In the genomic region with DNA sequence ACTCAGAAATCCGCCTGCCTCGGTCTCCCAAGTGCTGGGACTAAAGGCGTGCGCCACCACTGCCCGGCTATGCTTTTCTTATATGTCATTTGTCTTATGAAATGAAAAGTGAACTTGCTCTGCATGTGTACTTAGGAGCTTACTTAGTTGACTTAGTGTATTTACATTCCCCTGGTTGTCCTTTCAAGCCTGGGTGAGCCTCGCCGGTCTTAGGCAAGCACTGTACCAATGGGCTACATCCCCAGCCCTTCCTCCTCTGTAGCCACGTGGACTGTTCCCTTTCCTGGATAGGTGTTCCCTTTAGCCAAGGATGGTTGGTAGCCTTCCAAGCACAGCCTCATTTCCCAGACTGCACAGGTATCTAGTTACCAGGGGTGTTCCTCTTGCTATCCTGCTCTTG, we compare ENCODE assay signal across 19 mouse cellular contexts. TPM values are rescaled to one million over a fixed set of nuclear protein-coding genes. Genes with fewer than 3 reads are reported as not detected.
A peak's percentile ranks its signal among the peaks of the same experiment; 100 is the strongest.
DNase-seq lines count a peak whose midpoint lies in the region; ATAC-seq lines count a peak whose summit lies in the region.
"Had no signal": no experiment of that assay in that cellular context is flagged by ENCODE, and none has a peak within 500 bp of the region (broad histone marks: within the 10 kb centered on the region; RNA-seq: fewer than 3 reads in every experiment).

No protein-coding gene starts in this region.

- H3K36me3 ChIP-seq in lung, embryonic 16.5 days (ENCODE audit: control insufficient read depth, insufficient read depth, low read length), result no peaks in the 10 kb centered on the region
- H3K36me3 ChIP-seq in forebrain, embryonic 15.5 days, result peaks cover 5% of the 10 kb centered on the region; the same call in 1 of the 2 replicates

- no peaks in the 10 kb centered on the region for H3K27me3 ChIP-seq in lung, embryonic 16.5 days (ENCODE audit: control insufficient read depth, insufficient read depth, low read depth, low read length)
- H3K27me3 ChIP-seq in forebrain, embryonic 15.5 days, result no peaks in the 10 kb centered on the region
- H3K27me3 ChIP-seq: forebrain, embryonic 13.5 days; neural tube, embryonic 12.5 days had no signal

- H3K4me2 ChIP-seq in lung, embryonic 16.5 days (ENCODE audit: low read depth, low read length), result no peak overlapping the region
- no peak overlapping the region for H3K4me2 ChIP-seq in forebrain, embryonic 15.5 days (replicated peaks)
- H3K4me2 ChIP-seq: forebrain, embryonic 13.5 days; midbrain, embryonic 11.5 days; neural tube, embryonic 12.5 days had no signal

- H3K4me3 ChIP-seq in lung, embryonic 16.5 days (ENCODE audit: low read length), result no peak overlapping the region
- no peak overlapping the region for H3K4me3 ChIP-seq in forebrain, embryonic 15.5 days
- H3K4me3 ChIP-seq: forebrain, embryonic 13.5 days; layer of hippocampus, adult 2 months; neural tube, embryonic 12.5 days had no signal

- no peak overlapping the region for H3K9ac ChIP-seq in lung, embryonic 16.5 days (ENCODE audit: low read length)
- no peak overlapping the region for H3K9ac ChIP-seq in forebrain, embryonic 15.5 days (replicated peaks)
- H3K9ac ChIP-seq: forebrain, embryonic 13.5 days; neural tube, embryonic 12.5 days had no signal

- whole genome bisulfite sequencing in large intestine, adult 2 months, result 37% methylated on average over 8 of the region's 8 CpGs
- WGBS in lung, embryonic 16.5 days, result 48% methylated on average over 8 of the region's 8 CpGs
- WGBS in forebrain, embryonic 15.5 days, result 87% methylated on average over 8 of the region's 8 CpGs

- peak; percentile 66 for DNase-seq in urinary bladder, postnatal 14 days (ENCODE audit: low spot score)
- DNase-seq in urinary bladder, postnatal 10 days (ENCODE audit: low spot score), result no peak
- DNase-seq in large intestine, adult 2 months (ENCODE audit: low read depth, low spot score), result peak; percentile 37
- no peak for DNase-seq in right cerebral cortex, postnatal 4 days
- no peak for DNase-seq in layer of hippocampus, adult 9-10 months (ENCODE audit: low spot score)
- DNase-seq: cerebellum, adult 9-10 months; heart, adult 18-20 months; heart, postnatal 14 days; left cerebral cortex, postnatal 4 days; thymus, postnatal 14 days had no signal

- no peaks in the 10 kb centered on the region for H3K9me3 ChIP-seq in lung, embryonic 16.5 days (ENCODE audit: control insufficient read depth, low read length)
- no peaks in the 10 kb centered on the region for H3K9me3 ChIP-seq in forebrain, embryonic 15.5 days
- H3K9me3 ChIP-seq: forebrain, embryonic 13.5 days; neural tube, embryonic 12.5 days had no signal

- no peaks in the 10 kb centered on the region for H3K4me1 ChIP-seq in lung, embryonic 16.5 days (replicated peaks; ENCODE audit: control insufficient read depth, insufficient read depth, low read length)
- H3K4me1 ChIP-seq in forebrain, embryonic 15.5 days, result no peaks in the 10 kb centered on the region
- H3K4me1 ChIP-seq: forebrain, embryonic 13.5 days; neural tube, embryonic 12.5 days had no signal

- no peak overlapping the region for H3K27ac ChIP-seq in lung, embryonic 16.5 days (ENCODE audit: low read length)
- H3K27ac ChIP-seq in forebrain, embryonic 15.5 days (replicated peaks), result no peak overlapping the region
- H3K27ac ChIP-seq: forebrain, embryonic 13.5 days; hindbrain, postnatal 0 days; layer of hippocampus, adult 2 months; neural tube, embryonic 12.5 days had no signal

- ATAC-seq in lung, embryonic 16.5 days (ENCODE audit: low read depth), result peak; percentile 86
- no peak for ATAC-seq in forebrain, embryonic 15.5 days (replicated peaks)
- ATAC-seq: forebrain, embryonic 13.5 days; hindbrain, postnatal 0 days had no signal

RNA-seq across cellular contexts. Expression of gene Fam25c, which starts 6.2 kb away (rescaled TPM):
- polyA plus RNA-seq in large intestine, adult 2 months (2012; rRNA removed), result not detected in 2 replicates
- polyA plus RNA-seq in lung, embryonic 16.5 days (2015; fragmentation: Nextera tagmentation; extraction: Ambion mirVana), result 1.0 TPM in 1 of 2 replicates, not detected in the other
- polyA plus RNA-seq in forebrain, embryonic 15.5 days (2015; fragmentation: Nextera tagmentation; extraction: Ambion mirVana), result not detected in 2 replicates
- polyA plus RNA-seq: brain, embryonic 14.5 days; embryonic facial prominence, embryonic 11.5 days; forebrain, embryonic 13.5 days; hindbrain, postnatal 0 days; midbrain, embryonic 11.5 days; neural tube, embryonic 12.5 days had no signal

RNA-seq across cellular contexts. Expression of gene Sncg, which starts 25.6 kb away (rescaled TPM):
- polyA plus RNA-seq in large intestine, adult 2 months (2012; rRNA removed), result 14.2 and 21.6 TPM in 2 replicates
- polyA plus RNA-seq in lung, embryonic 16.5 days (2015; fragmentation: Nextera tagmentation; extraction: Ambion mirVana), result 6.8 and 8.0 TPM in 2 replicates
- polyA plus RNA-seq in forebrain, embryonic 15.5 days (2015; fragmentation: Nextera tagmentation; extraction: Ambion mirVana), result 1.9 and 2.9 TPM in 2 replicates

RNA-seq across cellular contexts. Expression of gene Mmrn2, which starts 26.3 kb away (rescaled TPM):
- 3.7 and 6.0 TPM in 2 replicates for polyA plus RNA-seq in large intestine, adult 2 months (2012; rRNA removed)
- 14.8 and 15.6 TPM in 2 replicates for polyA plus RNA-seq in lung, embryonic 16.5 days (2015; fragmentation: Nextera tagmentation; extraction: Ambion mirVana)
- polyA plus RNA-seq in forebrain, embryonic 15.5 days (2015; fragmentation: Nextera tagmentation; extraction: Ambion mirVana), result 4.2 and 4.3 TPM in 2 replicates

RNA-seq across cellular contexts. Expression of gene Glud1, which starts 38.5 kb away (rescaled TPM):
- polyA plus RNA-seq in large intestine, adult 2 months (2012; rRNA removed), result 48.1 and 133 TPM in 2 replicates
- polyA plus RNA-seq in lung, embryonic 16.5 days (2015; fragmentation: Nextera tagmentation; extraction: Ambion mirVana), result 53.7 and 56.7 TPM in 2 replicates
- polyA plus RNA-seq in forebrain, embryonic 15.5 days (2015; fragmentation: Nextera tagmentation; extraction: Ambion mirVana), result 93.2 and 100 TPM in 2 replicates

RNA-seq across cellular contexts. Expression of gene Shld2, which starts 38.7 kb away (rescaled TPM):
- 0.87 and 1.3 TPM in 2 replicates for polyA plus RNA-seq in large intestine, adult 2 months (2012; rRNA removed)
- 9.9 and 10.1 TPM in 2 replicates for polyA plus RNA-seq in lung, embryonic 16.5 days (2015; fragmentation: Nextera tagmentation; extraction: Ambion mirVana)
- polyA plus RNA-seq in forebrain, embryonic 15.5 days (2015; fragmentation: Nextera tagmentation; extraction: Ambion mirVana), result 7.6 and 8.0 TPM in 2 replicates

Comparison
In these comparisons a context has a peak if more than half of its experiments do, and no peak if none do; other contexts are left out.
1. DNase-seq: peak in urinary bladder, postnatal 14 days (single experiment) and large intestine, adult 2 months (single experiment); none in urinary bladder, postnatal 10 days (single experiment), right cerebral cortex, postnatal 4 days (single experiment) and layer of hippocampus, adult 9-10 months (single experiment).